In genomic region chr5:31093151-31094041, GRCm38 (mm10) we compare ENCODE assay signal across 8 mouse cellular contexts. TPM values are rescaled to one million over a fixed set of nuclear protein-coding genes. Genes with fewer than 3 reads are reported as not detected.
DNase-seq lines count a peak whose midpoint lies in the region; ATAC-seq and TF ChIP-seq lines count a peak whose summit lies in the region.

No protein-coding gene starts in this region.

- intact Hi-C loops in left cerebral cortex, postnatal 14 days (cut with DNase I): loop anchor here (5.0 kb wide), 1 partner anchor 34 kb away; no protein-coding TSS in a partner anchor

- H3K4me2 ChIP-seq in embryonic facial prominence, embryonic 15.5 days (replicated peaks): peak overlapping the region; percentile 79
- peak overlapping the region; percentile 52 for H3K4me2 ChIP-seq in hindbrain, postnatal 0 days (ENCODE audit: low read depth, low read length)

- H3K4me1 ChIP-seq in embryonic facial prominence, embryonic 15.5 days: peaks cover 34% of the 10 kb centered on the region
- H3K4me1 ChIP-seq in hindbrain, postnatal 0 days (ENCODE audit: insufficient read depth, low read length): peaks cover 5% of the 10 kb centered on the region
- H3K4me1 ChIP-seq in midbrain, embryonic 10.5 days: peaks cover 40% of the 10 kb centered on the region

- peak; percentile 41; the same call in 1 of the 2 replicates for ATAC-seq in embryonic facial prominence, embryonic 15.5 days (ENCODE audit: insufficient number of reproducible peaks, low FRiP score, low TSS enrichment, low read depth)
- peak; percentile 52 for ATAC-seq in hindbrain, postnatal 0 days

- TF ChIP-seq CTCF in hindbrain, postnatal 0 days (IDR thresholded peaks at IDR 0.05; ENCODE audit: low read depth): no peak

- no peaks in the 10 kb centered on the region for H3K9me3 ChIP-seq in embryonic facial prominence, embryonic 15.5 days (replicated peaks)
- H3K9me3 ChIP-seq in hindbrain, postnatal 0 days (ENCODE audit: low read length): no peaks in the 10 kb centered on the region
- H3K9me3 ChIP-seq in midbrain, embryonic 10.5 days (replicated peaks): no peaks in the 10 kb centered on the region

- peaks cover 98% of the 10 kb centered on the region for H3K27me3 ChIP-seq in embryonic facial prominence, embryonic 15.5 days
- H3K27me3 ChIP-seq in hindbrain, postnatal 0 days (ENCODE audit: insufficient read depth, low read length): peaks cover 51% of the 10 kb centered on the region
- peaks cover 100% of the 10 kb centered on the region for H3K27me3 ChIP-seq in midbrain, embryonic 10.5 days (ENCODE audit: low read depth, poor library complexity, severe bottlenecking)

- no peaks in the 10 kb centered on the region for H3K36me3 ChIP-seq in embryonic facial prominence, embryonic 15.5 days
- no peaks in the 10 kb centered on the region for H3K36me3 ChIP-seq in hindbrain, postnatal 0 days (ENCODE audit: insufficient read depth, low read length)
- no peaks in the 10 kb centered on the region for H3K36me3 ChIP-seq in midbrain, embryonic 10.5 days

- 1% methylated on average over 53 of the region's 54 CpGs for WGBS in embryonic facial prominence, embryonic 15.5 days
- WGBS in hindbrain, postnatal 0 days: 2% methylated on average over 41 of the region's 54 CpGs
- WGBS in midbrain, embryonic 10.5 days: under 1% methylated on average over 54 of the region's 54 CpGs

- H3K4me3 ChIP-seq in embryonic facial prominence, embryonic 15.5 days (replicated peaks): peak overlapping the region; percentile 45
- peak overlapping the region; percentile 43 for H3K4me3 ChIP-seq in hindbrain, postnatal 0 days (ENCODE audit: low read length)
- H3K4me3 ChIP-seq in midbrain, embryonic 10.5 days: peak overlapping the region; percentile 56

- peak; percentile 39 to 45 for DNase-seq in lung, adult 18-20 months
- no peak for DNase-seq in lung, postnatal 25 days (ENCODE audit: low spot score)
- DNase-seq in hindbrain, postnatal 0 days (ENCODE audit: low spot score): peak; percentile 68
- DNase-seq in left cerebral cortex, postnatal 14 days (ENCODE audit: low spot score in 2 of 2): peak; percentile 63 to 82
- peak; percentile 59 for DNase-seq in midbrain, embryonic 10.5 days (ENCODE audit: low spot score)
- DNase-seq in telencephalon, adult 2 months (ENCODE audit: low read depth, low spot score): peak; percentile 52
- DNase-seq in adipocyte (ENCODE audit: low spot score): no peak

- H3K9ac ChIP-seq in embryonic facial prominence, embryonic 15.5 days: no peak overlapping the region
- H3K9ac ChIP-seq in hindbrain, postnatal 0 days (replicated peaks; ENCODE audit: low read length): peak overlapping the region; percentile 48

- no peak overlapping the region for H3K27ac ChIP-seq in embryonic facial prominence, embryonic 15.5 days (replicated peaks)
- no peak overlapping the region; the same call in 1 of the 2 replicates for H3K27ac ChIP-seq in hindbrain, postnatal 0 days
- H3K27ac ChIP-seq in midbrain, embryonic 10.5 days (replicated peaks): peak overlapping the region; percentile 70

RNA-seq across cellular contexts. Expression of gene Dnajc5g, which starts 12.7 kb away (rescaled TPM):
- polyA plus RNA-seq in embryonic facial prominence, embryonic 15.5 days (2015; fragmentation: Nextera tagmentation; extraction: Ambion mirVana): not detected in 2 replicates
- total RNA-seq in hindbrain, postnatal 0 days (2014; rRNA removed): not detected in 2 replicates
- not detected in 2 replicates for polyA plus RNA-seq in hindbrain, postnatal 0 days (2015; fragmentation: Nextera tagmentation; extraction: Ambion mirVana)
- not detected for total RNA-seq in left cerebral cortex, postnatal 14 days (2021)
- polyA plus RNA-seq in midbrain, embryonic 10.5 days (2016; fragmentation: Nextera tagmentation; extraction: Ambion mirVana): not detected in 2 replicates

RNA-seq across cellular contexts. Expression of gene Slc30a3, which starts 14.6 kb away (rescaled TPM):
- 0.60 and 0.92 TPM in 2 replicates for polyA plus RNA-seq in embryonic facial prominence, embryonic 15.5 days (2015; fragmentation: Nextera tagmentation; extraction: Ambion mirVana)
- 40.2 and 47.5 TPM in 2 replicates for total RNA-seq in hindbrain, postnatal 0 days (2014; rRNA removed)
- 33.5 and 37.2 TPM in 2 replicates for polyA plus RNA-seq in hindbrain, postnatal 0 days (2015; fragmentation: Nextera tagmentation; extraction: Ambion mirVana)
- total RNA-seq in left cerebral cortex, postnatal 14 days (2021): 100 to 1,000 TPM; 148 to 193 TPM
- polyA plus RNA-seq in midbrain, embryonic 10.5 days (2016; fragmentation: Nextera tagmentation; extraction: Ambion mirVana): 1.5 and 7.1 TPM in 2 replicates

RNA-seq across cellular contexts. Expression of gene Trim54, which starts 23.1 kb away (rescaled TPM):
- polyA plus RNA-seq in embryonic facial prominence, embryonic 15.5 days (2015; fragmentation: Nextera tagmentation; extraction: Ambion mirVana): 10.2 and 13.7 TPM in 2 replicates
- 0.22 and 0.52 TPM in 2 replicates for total RNA-seq in hindbrain, postnatal 0 days (2014; rRNA removed)
- polyA plus RNA-seq in hindbrain, postnatal 0 days (2015; fragmentation: Nextera tagmentation; extraction: Ambion mirVana): not detected in 2 replicates
- 1 to 10 TPM; 1.9 to 2.0 TPM for total RNA-seq in left cerebral cortex, postnatal 14 days (2021)
- polyA plus RNA-seq in midbrain, embryonic 10.5 days (2016; fragmentation: Nextera tagmentation; extraction: Ambion mirVana): not detected in 2 replicates

RNA-seq across cellular contexts. Expression of gene Cad, which starts 38.8 kb away (rescaled TPM):
- polyA plus RNA-seq in embryonic facial prominence, embryonic 15.5 days (2015; fragmentation: Nextera tagmentation; extraction: Ambion mirVana): 23.5 and 26.4 TPM in 2 replicates
- total RNA-seq in hindbrain, postnatal 0 days (2014; rRNA removed): 56.2 and 58.8 TPM in 2 replicates
- 8.1 and 9.1 TPM in 2 replicates for polyA plus RNA-seq in hindbrain, postnatal 0 days (2015; fragmentation: Nextera tagmentation; extraction: Ambion mirVana)
- total RNA-seq in left cerebral cortex, postnatal 14 days (2021): 10 to 100 TPM; 17.9 to 19.4 TPM
- polyA plus RNA-seq in midbrain, embryonic 10.5 days (2016; fragmentation: Nextera tagmentation; extraction: Ambion mirVana): 52.4 and 53.3 TPM in 2 replicates

RNA-seq across cellular contexts. Expression of gene Slc5a6, which starts 44.7 kb away (rescaled TPM):
- polyA plus RNA-seq in embryonic facial prominence, embryonic 15.5 days (2015; fragmentation: Nextera tagmentation; extraction: Ambion mirVana): 10.8 and 12.0 TPM in 2 replicates
- 40.9 and 46.7 TPM in 2 replicates for total RNA-seq in hindbrain, postnatal 0 days (2014; rRNA removed)
- polyA plus RNA-seq in hindbrain, postnatal 0 days (2015; fragmentation: Nextera tagmentation; extraction: Ambion mirVana): 27.9 and 33.7 TPM in 2 replicates
- 10 to 100 TPM; 11.8 to 18.0 TPM for total RNA-seq in left cerebral cortex, postnatal 14 days (2021)
- 10.6 and 11.4 TPM in 2 replicates for polyA plus RNA-seq in midbrain, embryonic 10.5 days (2016; fragmentation: Nextera tagmentation; extraction: Ambion mirVana)

Comparison
In these comparisons a context has a peak if more than half of its experiments do, and no peak if none do; other contexts are left out.
1. DNase-seq: peak in lung, adult 18-20 months (2 of 2), hindbrain, postnatal 0 days (single experiment), left cerebral cortex, postnatal 14 days (2 of 2), midbrain, embryonic 10.5 days (single experiment) and telencephalon, adult 2 months (single experiment); none in lung, postnatal 25 days (single experiment) and adipocyte (single experiment).
2. RNA of gene Trim54, which starts 23.1 kb away (polyA plus RNA-seq): 10.2 to 13.7 TPM in embryonic facial prominence, embryonic 15.5 days; not detected in hindbrain, postnatal 0 days and not detected in midbrain, embryonic 10.5 days; every median in the first group is over 10 times any median in the second.
3. Peak in every context shown above with its lines, with median percentiles within 50 percentile points of each other: H3K4me3 ChIP-seq.